Mouse (Mus musculus) left cerebral cortex, adult 2 months (tissue): ENCODE measurements at regions not wholly inside any gene's neighbourhood (a gene's known extent, or its start where the extent isn't known, plus 50 kb on each side); places are given as distances from the start of the nearest gene placed in this dataset.

Experiments used
- DNase-seq, 2 experiments: peaks; one replicate each; pipeline ENCODE4 v3.0.0; 2021 to 2022; ENCODE audit warnings: low spot score in 2 of 2, mixed read lengths in 1 of 2; ENCODE audit errors: extremely low spot score in 1 of 2
- H3K27ac ChIP-seq: fragments of 200-600 bp; 2 replicates; pipeline ENCODE4 v1.8.1; 2022
- H3K4me3 ChIP-seq: fragments of 200-600 bp; 2 replicates; pipeline ENCODE4 v1.8.1; 2022
- CTCF ChIP-seq: fragments of 200-600 bp; IDR thresholded peaks from 2 replicates; pipeline ENCODE4 v1.8.1; 2022; ENCODE audit warnings: antibody characterized with exemption, mild to moderate bottlenecking, moderate library complexity
- intact Hi-C: fragments of 180-260 bp; cut with DNase I; formaldehyde crosslinking; loops from one replicate; pipeline ENCODE4 v1.15.1; 2025

- no peak for DNase-seq
- no peak overlapping the region for H3K4me3 ChIP-seq
- no peak for TF ChIP-seq CTCF
- H3K27ac ChIP-seq: peak overlapping the region; percentile 20; the same call in 1 of the 2 replicates
- intact Hi-C loops: no loop called here
These were observed 62.0 kb downstream of the Tpra1 start for GRCm38 (mm10) chr6:88964071-88964470.

GRCm38 (mm10) chr6:88964911-88965310 is 62.9 kb downstream of the Tpra1 start:
- intact Hi-C loops: no loop called here
- peak overlapping the region; percentile 86 for H3K27ac ChIP-seq
- no peak for TF ChIP-seq CTCF

GRCm38 (mm10) chr6:88965361-88966226 is 63.5 kb downstream of the Tpra1 start:
- no peak for DNase-seq
- Histone ChIP-seq H3K27ac (peak overlapping the region; percentile 86), H3K4me3 (no peak overlapping the region)
- TF ChIP-seq CTCF: no peak
- intact Hi-C loops: no loop called here

More at GRCm38 (mm10) chr6:88964911-88965310, 62.9 kb downstream of the Tpra1 start:
- DNase-seq: peak; percentile 54 to 57
- no peak overlapping the region for H3K4me3 ChIP-seq

GRCm38 (mm10) chr6:88966501-88966900 is 64.5 kb downstream of the Tpra1 start:
- Histone ChIP-seq H3K4me3 (no peak overlapping the region), H3K27ac (peak overlapping the region; percentile 86)
- intact Hi-C loops: no loop called here
- no peak for TF ChIP-seq CTCF
- DNase-seq: no peak

- no peak for DNase-seq
- no peak for TF ChIP-seq CTCF
- peak overlapping the region; percentile 32; the same call in 1 of the 2 replicates for H3K27ac ChIP-seq
- intact Hi-C loops: no loop called here
- H3K4me3 ChIP-seq: no peak overlapping the region
These were observed 66.8 kb downstream of the Tpra1 start for GRCm38 (mm10) chr6:88968842-88969241.

- TF ChIP-seq CTCF: no peak
- Histone ChIP-seq H3K27ac (peak overlapping the region; percentile 82), H3K4me3 (no peak overlapping the region)
- intact Hi-C loops: loop anchor here (1.0 to 10.0 kb wide), 2 partner anchors 32 to 263 kb away; no protein-coding TSS in a partner anchor
- peak; percentile 79 to 85 for DNase-seq
These were observed 69.7 kb downstream of the Tpra1 start for GRCm38 (mm10) chr6:88971729-88972128.

- intact Hi-C loops: loop anchor here (10.0 kb wide), 1 partner anchor 260 kb away; no protein-coding TSS in a partner anchor
- Histone ChIP-seq H3K4me3 (no peak overlapping the region), H3K27ac (no peak overlapping the region)
- DNase-seq: no peak
- no peak for TF ChIP-seq CTCF
These were observed 72.4 kb downstream of the Tpra1 start for GRCm38 (mm10) chr6:88974457-88974856.

- no peak overlapping the region for H3K27ac ChIP-seq
- no peak for DNase-seq
- TF ChIP-seq CTCF: no peak
- no peak overlapping the region for H3K4me3 ChIP-seq
- intact Hi-C loops: loop anchor here (5.0 to 10.0 kb wide), 3 partner anchors 258 to 576 kb away; partner anchors contain the start of gene Plxna1
These were observed 74.5 kb downstream of the Tpra1 start for GRCm38 (mm10) chr6:88976581-88976980.

GRCm38 (mm10) chr6:88976994-88977393 is 74.9 kb downstream of the Tpra1 start:
- DNase-seq: no peak
- TF ChIP-seq CTCF: no peak
- Histone ChIP-seq H3K27ac (no peak overlapping the region), H3K4me3 (no peak overlapping the region)
- intact Hi-C loops: loop anchor here (5.0 to 10.0 kb wide), 3 partner anchors 258 to 575 kb away; partner anchors contain the start of gene Plxna1

GRCm38 (mm10) chr6:88978970-88979369 is 76.9 kb downstream of the Tpra1 start:
- intact Hi-C loops: loop anchor here (5.0 to 10.0 kb wide), 3 partner anchors 256 to 573 kb away; partner anchors contain the start of gene Plxna1
- Histone ChIP-seq H3K4me3 (no peak overlapping the region), H3K27ac (no peak overlapping the region)
- no peak for TF ChIP-seq CTCF
- DNase-seq: no peak

GRCm38 (mm10) chr6:88980112-88980511 is 78.1 kb downstream of the Tpra1 start:
- no peak overlapping the region for H3K27ac ChIP-seq
- TF ChIP-seq CTCF: peak; percentile 76
- H3K4me3 ChIP-seq: no peak overlapping the region
- intact Hi-C loops: loop anchor here (5.0 kb wide), 1 partner anchor 652 kb away; no protein-coding TSS in a partner anchor
- peak; percentile 61 to 68 for DNase-seq

GRCm38 (mm10) chr6:88981544-88981943 is 79.5 kb downstream of the Tpra1 start:
- H3K27ac ChIP-seq: no peak overlapping the region
- TF ChIP-seq CTCF: no peak
- no peak for DNase-seq
- H3K4me3 ChIP-seq: no peak overlapping the region
- intact Hi-C loops: loop anchor here (5.0 kb wide), 1 partner anchor 651 kb away; no protein-coding TSS in a partner anchor
